Mouse (Mus musculus): Measurements from ENCODE around the gene Slamf7. TPM values are rescaled to one million over a fixed set of nuclear protein-coding genes. Genes with fewer than 3 reads are reported as not detected.

Slamf7 gene
- polyA plus RNA-seq, 1 experiment, result 1.6 TPM

DNA sequence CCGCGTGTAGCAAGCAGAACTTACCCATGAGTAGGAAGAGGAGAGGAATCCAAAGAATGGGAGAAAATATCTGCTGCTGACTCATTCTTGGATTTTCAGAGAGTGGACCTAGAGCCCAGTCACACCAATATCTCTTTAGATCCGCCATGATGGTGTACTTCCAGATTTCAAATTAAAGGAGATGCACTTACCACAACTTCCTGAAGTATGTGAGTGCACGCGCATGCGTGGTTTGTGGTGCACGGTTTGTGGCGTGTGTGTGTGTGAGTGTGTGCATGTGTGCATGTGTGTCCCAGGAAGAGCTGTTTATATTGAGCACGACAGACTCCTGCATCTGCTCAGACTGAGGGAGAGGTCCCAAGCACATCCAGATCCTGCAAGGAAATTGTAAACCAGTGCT lies 45.7 kb downstream of the Slamf7 start, which contains the start of gene Ly9:
TSS of gene Ly9 (minus strand) at position 235 of the 400 bp plus-strand sequence.
- no peak within 1 kb of the TSS for H3K4me3 ChIP-seq (ENCODE audit: low read depth, low read length)

DNA sequence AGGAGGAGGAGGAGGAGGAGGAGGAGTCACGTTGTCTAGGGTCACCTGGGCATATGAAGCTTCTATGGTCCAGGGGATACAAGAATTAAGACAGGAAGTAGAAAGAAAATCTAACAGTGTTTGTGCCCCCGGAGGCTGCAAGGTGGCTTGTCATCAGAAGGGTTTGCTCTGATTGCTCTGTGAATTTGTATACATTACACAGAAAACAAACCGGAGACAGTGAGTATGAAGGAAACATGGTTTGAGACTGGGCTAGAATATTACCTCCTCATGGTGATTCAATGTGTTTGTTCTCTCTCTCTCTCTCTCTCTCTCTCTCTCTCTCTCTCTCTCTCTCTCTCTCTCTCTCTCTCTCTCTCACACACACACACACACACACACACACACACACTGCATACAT lies 46.2 kb downstream of the Slamf7 start:
- WGBS, result 53% methylated on average over 3 of the region's 3 CpGs
- no peaks in the 10 kb centered on the region for H3K4me1 ChIP-seq (ENCODE audit: control insufficient read depth, insufficient read depth, insufficient read length, low read length)
- H3K27ac ChIP-seq (ENCODE audit: insufficient read depth, low read depth, low read length), result no peak overlapping the region
- no peaks in the 10 kb centered on the region for H3K36me3 ChIP-seq (ENCODE audit: control insufficient read depth, insufficient read depth, low read length)
- no peak overlapping the region for H3K4me3 ChIP-seq (ENCODE audit: low read depth, low read length)
- TF ChIP-seq CTCF (IDR thresholded peaks at IDR 0.05; ENCODE audit: extremely low read depth, insufficient read length, insufficient replicate concordance, low read depth, low read length) (no peak), POLR2A (IDR thresholded peaks at IDR 0.05; ENCODE audit: low read depth, low read length) (no peak)
- no peaks in the 10 kb centered on the region for H3K27me3 ChIP-seq (ENCODE audit: control insufficient read depth, insufficient read depth, low read length)

More for the DNA sequence above, 45.7 kb downstream of the Slamf7 start, which contains the start of gene Ly9:
- WGBS, result 78% methylated on average over 9 of the region's 9 CpGs
- Histone ChIP-seq H3K36me3 (ENCODE audit: control insufficient read depth, insufficient read depth, low read length) (no peaks in the 10 kb centered on the region), H3K27me3 (ENCODE audit: control insufficient read depth, insufficient read depth, low read length) (no peaks in the 10 kb centered on the region), H3K4me1 (ENCODE audit: control insufficient read depth, insufficient read depth, insufficient read length, low read length) (no peaks in the 10 kb centered on the region), H3K27ac (ENCODE audit: insufficient read depth, low read depth, low read length) (0 out of 2 replicates have a peak within 1 kb of the TSS, but pooled peaks have one; percentile 11)
- TF ChIP-seq CTCF (IDR thresholded peaks at IDR 0.05; ENCODE audit: extremely low read depth, insufficient read length, insufficient replicate concordance, low read depth, low read length) (no peak), POLR2A (IDR thresholded peaks at IDR 0.05; ENCODE audit: low read depth, low read length) (no peak)

DNA sequence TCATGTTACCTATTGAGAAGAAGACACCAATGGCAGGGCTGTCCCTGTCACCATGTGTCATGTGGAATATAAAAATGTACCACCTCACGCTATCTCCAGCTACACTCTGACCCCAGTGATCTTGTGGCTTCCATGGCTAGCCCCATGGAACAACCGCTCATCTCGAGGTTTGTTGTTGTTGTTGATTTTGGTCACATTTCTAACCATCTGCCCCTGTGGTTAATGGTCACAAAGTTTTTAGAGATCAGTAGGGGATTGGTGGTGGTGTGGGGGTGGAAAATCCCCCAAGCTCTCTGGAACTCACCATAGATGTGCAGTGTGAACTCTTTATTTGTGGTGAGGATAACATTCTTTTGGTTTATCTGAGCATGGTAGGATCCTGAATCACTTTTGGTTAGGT lies 48.1 kb downstream of the Slamf7 start:
- Histone ChIP-seq H3K27me3 (ENCODE audit: control insufficient read depth, insufficient read depth, low read length) (no peaks in the 10 kb centered on the region), H3K4me3 (ENCODE audit: low read depth, low read length) (no peak overlapping the region), H3K4me1 (ENCODE audit: control insufficient read depth, insufficient read depth, insufficient read length, low read length) (no peaks in the 10 kb centered on the region), H3K27ac (ENCODE audit: insufficient read depth, low read depth, low read length) (no peak overlapping the region), H3K36me3 (ENCODE audit: control insufficient read depth, insufficient read depth, low read length) (no peaks in the 10 kb centered on the region)
- TF ChIP-seq CTCF (IDR thresholded peaks at IDR 0.05; ENCODE audit: extremely low read depth, insufficient read length, insufficient replicate concordance, low read depth, low read length) (no peak), POLR2A (IDR thresholded peaks at IDR 0.05; ENCODE audit: low read depth, low read length) (no peak)
- 72% methylated on average over 3 of the region's 3 CpGs for WGBS

DNA sequence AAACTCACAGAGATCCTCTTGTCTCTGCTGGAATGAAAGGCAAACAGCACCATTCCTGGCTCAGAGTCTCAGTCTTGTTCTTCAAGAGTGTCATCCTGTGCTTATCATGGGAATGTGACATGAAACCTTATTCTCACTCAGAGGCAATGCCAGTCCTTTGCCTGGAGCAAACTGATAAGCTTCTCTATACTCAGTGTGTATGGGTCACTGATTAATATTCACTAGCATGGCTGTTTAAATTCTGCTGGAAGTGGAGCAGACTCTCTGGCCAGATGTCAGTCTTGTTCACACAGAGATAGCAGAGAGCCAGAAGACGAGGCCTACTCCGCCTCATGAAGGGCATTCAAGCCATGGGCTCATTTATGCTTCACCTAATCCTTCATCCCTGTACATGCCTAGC lies 68.3 kb downstream of the Slamf7 start:
- Histone ChIP-seq H3K27ac (ENCODE audit: insufficient read depth, low read depth, low read length) (no peak overlapping the region), H3K4me3 (ENCODE audit: low read depth, low read length) (no peak overlapping the region), H3K27me3 (ENCODE audit: control insufficient read depth, insufficient read depth, low read length) (no peaks in the 10 kb centered on the region), H3K4me1 (ENCODE audit: control insufficient read depth, insufficient read depth, insufficient read length, low read length) (no peaks in the 10 kb centered on the region), H3K36me3 (ENCODE audit: control insufficient read depth, insufficient read depth, low read length) (no peaks in the 10 kb centered on the region)
- no peak for TF ChIP-seq CTCF (IDR thresholded peaks at IDR 0.05; ENCODE audit: extremely low read depth, insufficient read length, insufficient replicate concordance, low read depth, low read length)
- no peak for TF ChIP-seq POLR2A (IDR thresholded peaks at IDR 0.05; ENCODE audit: low read depth, low read length)
- 60% methylated on average over 2 of the region's 2 CpGs for WGBS

Other genes with a start within 250 kb of the Slamf7 start
- 55.0 and 87.8 TPM in 2 replicates for gene Usf1, start 241.7 kb downstream of the Slamf7 start, polyA plus RNA-seq (2012; rRNA removed)
- gene Tstd1, start 234.2 kb downstream of the Slamf7 start, polyA plus RNA-seq (2012; rRNA removed), result 52.0 and 53.7 TPM in 2 replicates
- gene F11r, start 215.5 kb downstream of the Slamf7 start, polyA plus RNA-seq (2012; rRNA removed), result 49.7 and 142 TPM in 2 replicates
- gene Alyref2, start 149.6 kb downstream of the Slamf7 start, polyA plus RNA-seq (2012; rRNA removed), result 3.6 and 5.0 TPM in 2 replicates
- 566 and 2,950 TPM in 2 replicates for gene Itln1, start 117.7 kb downstream of the Slamf7 start, polyA plus RNA-seq (2012; rRNA removed)
- gene Cd244a, start 93.8 kb downstream of the Slamf7 start, polyA plus RNA-seq (2012; rRNA removed), result 1.2 and 2.0 TPM in 2 replicates
- gene Ly9, start 45.6 kb downstream of the Slamf7 start, polyA plus RNA-seq (2012; rRNA removed), result 0.85 and 1.5 TPM in 2 replicates
- gene Cd48, start 29.0 kb upstream of the Slamf7 start, polyA plus RNA-seq (2012; rRNA removed), result 3.9 and 5.6 TPM in 2 replicates
- gene Slamf1, start 114.1 kb upstream of the Slamf7 start, polyA plus RNA-seq (2012; rRNA removed), result 0.06 and 0.24 TPM in 2 replicates
- gene Cd84, start 186.7 kb upstream of the Slamf7 start, polyA plus RNA-seq (2012; rRNA removed), result 0.55 and 0.63 TPM in 2 replicates
- 0.09 and 0.29 TPM in 2 replicates for gene Gm10521, start 242.6 kb upstream of the Slamf7 start, polyA plus RNA-seq (2012; rRNA removed)